ENCODE assay signal across 27 mouse cellular contexts in genomic region chr9:113229391-113229790, GRCm38 (mm10).
"Had no signal": no experiment of that assay in that cellular context is flagged by ENCODE, and none has a peak within 500 bp of the region (broad histone marks: within the 10 kb centered on the region; RNA-seq: fewer than 3 reads in every experiment).

No protein-coding gene starts in this region.

- H3K4me3 ChIP-seq: heart, adult 2 months; heart, embryonic 13.5 days; heart, embryonic 15.5 days; hindbrain, embryonic 13.5 days; intestine, embryonic 15.5 days; kidney, embryonic 15.5 days; limb, embryonic 13.5 days; limb, embryonic 15.5 days; liver, embryonic 13.5 days; liver, embryonic 15.5 days had no signal

- H3K27ac ChIP-seq: heart, adult 2 months; heart, embryonic 13.5 days; heart, embryonic 15.5 days; hindbrain, embryonic 13.5 days; intestine, embryonic 15.5 days; kidney, embryonic 15.5 days; kidney, postnatal 0 days; limb, embryonic 13.5 days; limb, embryonic 15.5 days; liver, embryonic 13.5 days; liver, embryonic 15.5 days had no signal

- ATAC-seq: hindbrain, embryonic 16.5 days; inflammation-experienced regulatory T-cells, adult 6 months; intestine, embryonic 15.5 days; intestine, postnatal 0 days had no signal

- H3K4me1 ChIP-seq: heart, embryonic 13.5 days; heart, embryonic 15.5 days; hindbrain, embryonic 13.5 days; intestine, embryonic 15.5 days; kidney, embryonic 15.5 days; limb, embryonic 13.5 days; limb, embryonic 15.5 days; liver, embryonic 13.5 days; liver, embryonic 15.5 days had no signal

- DNase-seq: gastrocnemius, postnatal 14 days; gastrocnemius, postnatal 36 days; heart, adult 11 months; heart, adult 2 months; heart, postnatal 14 days; heart, postnatal 36 days; kidney, adult 2 months; kidney, adult 9 months; kidney, postnatal 14 days; kidney, postnatal 36 days; layer of hippocampus, adult 9-11 months; layer of hippocampus, postnatal 36 days; left cerebral cortex, postnatal 4 days; liver, embryonic 13.5 days had no signal

- H3K27me3 ChIP-seq: heart, embryonic 13.5 days; heart, embryonic 15.5 days; hindbrain, embryonic 13.5 days; intestine, embryonic 15.5 days; kidney, embryonic 15.5 days; limb, embryonic 13.5 days; limb, embryonic 15.5 days; liver, embryonic 13.5 days; liver, embryonic 15.5 days had no signal

- H3K36me3 ChIP-seq: heart, embryonic 13.5 days; heart, embryonic 15.5 days; hindbrain, embryonic 13.5 days; intestine, embryonic 15.5 days; kidney, embryonic 15.5 days; limb, embryonic 13.5 days; limb, embryonic 15.5 days; liver, embryonic 13.5 days; liver, embryonic 15.5 days had no signal

- H3K9ac ChIP-seq: heart, embryonic 13.5 days; heart, embryonic 15.5 days; hindbrain, embryonic 13.5 days; intestine, embryonic 15.5 days; kidney, embryonic 15.5 days; limb, embryonic 13.5 days; limb, embryonic 15.5 days; liver, embryonic 13.5 days; liver, embryonic 15.5 days had no signal

- H3K4me2 ChIP-seq: heart, embryonic 11.5 days; heart, embryonic 13.5 days; heart, embryonic 15.5 days; hindbrain, embryonic 13.5 days; intestine, embryonic 15.5 days; kidney, embryonic 15.5 days; limb, embryonic 13.5 days; limb, embryonic 15.5 days; liver, embryonic 13.5 days; liver, embryonic 15.5 days had no signal

- H3K9me3 ChIP-seq: heart, embryonic 15.5 days; intestine, embryonic 15.5 days; kidney, embryonic 15.5 days; limb, embryonic 15.5 days; liver, embryonic 13.5 days had no signal
